Mouse (Mus musculus) liver, embryonic 14.5 days (tissue): ENCODE measurements around the gene Anks1b. TPM values are rescaled to one million over a fixed set of nuclear protein-coding genes. Genes with fewer than 3 reads are reported as not detected.

Experiments
- ATAC-seq: fragments of 200-750 bp; cut with Nextera tagmentation; 2 replicates; pipeline ENCODE4 v1.8.0; 2017; ENCODE audit warnings: moderate number of reproducible peaks, mild to moderate bottlenecking, moderate library complexity; ENCODE audit not compliant: insufficient read depth
- DNase-seq, 3 experiments: peaks; one replicate each; pipeline ENCODE4 v3.0.0-alpha.2; 2012 to 2013; ENCODE audit warnings: low read depth in 3 of 3, low spot score in 3 of 3
- H3K27ac ChIP-seq: fragments of 300-500 bp; sonication (generic); 2 replicates; pipeline ENCODE4 v1.5.1; 2014; ENCODE audit warnings: moderate library complexity, mild to moderate bottlenecking, control low read depth, inconsistent platforms
- H3K27me3 ChIP-seq: fragments of 300-500 bp; sonication (generic); 2 replicates; pipeline ENCODE4 v1.6.1; 2014; ENCODE audit warnings: mild to moderate bottlenecking, low read length, moderate library complexity; ENCODE audit not compliant: control insufficient read depth, insufficient read depth
- H3K36me3 ChIP-seq: fragments of 300-500 bp; sonication (generic); replicated peaks from 2 replicates; pipeline ENCODE4 v1.6.1; 2014; ENCODE audit warnings: low read depth; ENCODE audit not compliant: control insufficient read depth, insufficient read depth
- H3K4me1 ChIP-seq, 2 experiments: fragments of 200-500 bp in 1 of 2; fragments of 300-500 bp in 1 of 2; sonication (generic) in 1 of 2; replicated peaks; 2 replicates each; pipeline ENCODE4 v1.6.1; 2012 to 2014; ENCODE audit warnings: antibody characterized with exemption in 1 of 2, inconsistent platforms in 1 of 2, low read length in 1 of 2; ENCODE audit not compliant: control insufficient read depth in 2 of 2, insufficient read depth in 2 of 2
- H3K4me2 ChIP-seq: fragments of 300-500 bp; sonication (generic); 2 replicates; pipeline ENCODE4 v1.6.1; 2014; ENCODE audit warnings: low read depth, mild to moderate bottlenecking, control low read depth, moderate library complexity
- H3K4me3 ChIP-seq, 2 experiments: fragments of 200-500 bp in 1 of 2; fragments of 300-500 bp in 1 of 2; sonication (generic) in 1 of 2; 2 replicates each; pipeline ENCODE4 v1.5.1; 2012 to 2014; ENCODE audit warnings: low read depth in 2 of 2, low read length in 2 of 2, mild to moderate bottlenecking in 2 of 2, control low read depth in 1 of 2, inconsistent platforms in 1 of 2, moderate library complexity in 1 of 2; ENCODE audit not compliant: insufficient read depth in 1 of 2
- H3K9ac ChIP-seq: fragments of 300-500 bp; sonication (generic); replicated peaks from 2 replicates; pipeline ENCODE4 v1.6.1; 2014; ENCODE audit warnings: mild to moderate bottlenecking, control low read depth, moderate library complexity
- H3K9me3 ChIP-seq: fragments of 300-500 bp; sonication (generic); 2 replicates; pipeline ENCODE4 v1.6.1; 2016; ENCODE audit warnings: low read length, mixed read lengths; ENCODE audit not compliant: control insufficient read depth
- CTCF ChIP-seq: IDR thresholded peaks from 2 replicates; pipeline ENCODE4 v1.5.1; 2016; ENCODE audit warnings: antibody characterized with exemption, low read depth, control low read depth
- EP300 ChIP-seq: IDR thresholded peaks from 2 replicates; pipeline ENCODE4 v1.6.1; 2016; ENCODE audit warnings: antibody characterized with exemption, low read depth
- WGBS: fragments of 180-500 bp; shearing (Covaris S2); extraction: QIAGEN DNeasy Blood & Tissue Kit; methylation state at CpG from one replicate; pipeline ENCODE4 v1.1.7; 2014; ENCODE audit not compliant: insufficient replicate concordance; 5-methylcytosine and 5-hydroxymethylcytosine counted together
- polyA plus RNA-seq, 2 experiments: library from polyadenylated mRNA; depleted of rRNA in 1 of 2; stranded (reverse) in 1 of 2; unstranded in 1 of 2; fragments of >200 nt; fragmentation: Nextera tagmentation in 1 of 2; extraction: Ambion mirVana in 1 of 2; gene quantifications; 2 replicates each; pipeline versions ENCODE4 v1.2.1 to v1.2.3; 2012 to 2014

Gene Anks1b
- polyA plus RNA-seq, 2 experiments, result not detected

DNA sequence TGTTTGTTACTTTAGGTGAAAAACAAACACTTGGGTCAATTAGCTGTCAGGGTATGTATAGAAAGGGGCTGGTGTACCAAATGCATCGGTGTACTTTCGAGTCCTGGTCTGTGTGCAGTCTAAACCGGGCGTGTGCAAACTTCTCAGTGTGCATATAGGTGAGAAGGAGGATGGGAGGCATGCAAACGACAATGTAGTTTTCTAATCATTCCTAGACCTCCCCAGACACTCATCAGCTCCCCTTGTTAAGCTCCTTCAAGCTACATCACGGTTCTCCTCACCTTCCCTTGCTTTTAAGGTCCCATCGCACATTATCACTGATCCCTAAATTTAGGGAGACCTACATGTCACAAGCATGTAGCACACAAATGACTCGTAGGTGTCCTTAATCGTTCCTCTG lies 704.5 kb downstream of the Anks1b start:
- Histone ChIP-seq H3K9me3 (no peaks in the 10 kb centered on the region), H3K4me3 (no peak overlapping the region), H3K4me2 (no peak overlapping the region), H3K27me3 (no peaks in the 10 kb centered on the region), H3K4me1 (no peaks in the 10 kb centered on the region), H3K27ac (no peak overlapping the region), H3K36me3 (no peaks in the 10 kb centered on the region), H3K9ac (no peak overlapping the region)
- 60% methylated on average over 9 of the region's 9 CpGs for WGBS
- DNase-seq (no peak), ATAC-seq (no peak)
- no peak for TF ChIP-seq EP300
- no peak for TF ChIP-seq CTCF

DNA sequence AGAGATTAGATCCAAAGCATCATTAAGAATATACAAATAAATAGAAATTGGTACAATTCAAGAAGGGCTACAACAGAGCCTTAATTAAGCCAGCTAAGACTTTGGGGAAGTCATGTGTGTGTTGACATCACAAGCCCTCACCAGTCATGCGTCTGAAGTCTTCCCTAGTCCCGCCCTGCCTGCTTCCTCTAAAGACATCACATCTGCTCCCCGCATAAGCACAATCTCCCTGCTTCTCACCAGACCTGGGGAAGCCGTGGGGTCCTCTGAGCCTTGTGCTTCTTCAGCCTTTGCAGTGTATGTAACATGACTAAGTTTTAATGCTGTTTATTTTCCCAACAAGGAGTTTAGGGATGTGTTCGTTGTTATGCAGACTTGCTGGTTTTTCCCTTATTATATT lies 706.7 kb downstream of the Anks1b start:
- Histone ChIP-seq H3K27ac (no peak overlapping the region), H3K9me3 (no peaks in the 10 kb centered on the region), H3K4me2 (no peak overlapping the region), H3K4me3 (no peak overlapping the region), H3K27me3 (no peaks in the 10 kb centered on the region), H3K4me1 (no peaks in the 10 kb centered on the region), H3K36me3 (no peaks in the 10 kb centered on the region), H3K9ac (no peak overlapping the region)
- TF ChIP-seq EP300 (no peak), CTCF (no peak)
- DNase-seq, result no peak
- ATAC-seq, result no peak
- 42% methylated on average over 5 of the region's 5 CpGs for WGBS

DNA sequence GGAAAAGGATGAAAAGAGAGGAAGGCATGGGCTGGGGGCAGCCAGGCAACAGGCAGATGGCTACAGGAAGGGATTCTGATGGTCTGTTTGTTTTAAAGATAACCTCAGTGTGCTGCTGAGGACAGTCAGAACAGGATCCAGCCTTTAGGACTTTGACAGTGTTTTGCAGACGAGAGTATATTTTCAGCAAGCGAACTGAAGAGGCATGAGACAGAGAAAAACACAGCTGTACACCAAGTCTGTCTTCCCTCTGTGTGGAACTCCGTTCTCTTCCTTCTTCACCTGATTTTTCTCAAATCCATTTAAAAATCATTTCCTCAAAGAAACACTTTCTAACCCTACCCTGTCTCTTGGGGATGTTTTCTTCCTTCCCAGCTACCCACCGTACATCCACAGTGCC lies 710.7 kb downstream of the Anks1b start:
- H3K27ac ChIP-seq, result no peak overlapping the region
- no peak overlapping the region for H3K9ac ChIP-seq
- no peaks in the 10 kb centered on the region for H3K4me1 ChIP-seq
- DNase-seq, result no peak
- TF ChIP-seq EP300 (no peak), CTCF (no peak)
- H3K9me3 ChIP-seq, result no peaks in the 10 kb centered on the region
- H3K27me3 ChIP-seq, result no peaks in the 10 kb centered on the region
- H3K4me2 ChIP-seq, result no peak overlapping the region
- H3K4me3 ChIP-seq, result no peak overlapping the region
- ATAC-seq, result no peak
- 42% methylated on average over 4 of the region's 4 CpGs for WGBS
- no peaks in the 10 kb centered on the region for H3K36me3 ChIP-seq

GRCm38 (mm10) chr10:90596142-90596541 lies 722.8 kb downstream of the Anks1b start:
- Histone ChIP-seq H3K4me1 (no peaks in the 10 kb centered on the region), H3K27me3 (no peaks in the 10 kb centered on the region), H3K36me3 (no peaks in the 10 kb centered on the region), H3K9ac (no peak overlapping the region), H3K27ac (no peak overlapping the region), H3K9me3 (no peaks in the 10 kb centered on the region), H3K4me2 (no peak overlapping the region), H3K4me3 (no peak overlapping the region)
- ATAC-seq (no peak), DNase-seq (no peak)
- WGBS, result 22% methylated on average over 3 of the region's 3 CpGs
- TF ChIP-seq CTCF (no peak), EP300 (no peak)

GRCm38 (mm10) chr10:90596576-90596975 lies 723.3 kb downstream of the Anks1b start:
- no peak overlapping the region for H3K4me2 ChIP-seq
- no peak for ATAC-seq
- H3K4me3 ChIP-seq, result no peak overlapping the region
- DNase-seq, result no peak
- no peaks in the 10 kb centered on the region for H3K36me3 ChIP-seq
- no peaks in the 10 kb centered on the region for H3K27me3 ChIP-seq
- 34% methylated on average over 3 of the region's 3 CpGs for WGBS
- H3K9me3 ChIP-seq, result no peaks in the 10 kb centered on the region
- no peak overlapping the region for H3K9ac ChIP-seq
- no peak overlapping the region for H3K27ac ChIP-seq
- TF ChIP-seq EP300 (no peak), CTCF (no peak)
- no peaks in the 10 kb centered on the region for H3K4me1 ChIP-seq
